Mouse (Mus musculus): ENCODE data around the gene Bpifa6. TPM values are rescaled to one million over a fixed set of nuclear protein-coding genes. Genes with fewer than 3 reads are reported as not detected.

The Bpifa6 gene
- not detected in 2 replicates for polyA plus RNA-seq (2012; rRNA removed)

DNA sequence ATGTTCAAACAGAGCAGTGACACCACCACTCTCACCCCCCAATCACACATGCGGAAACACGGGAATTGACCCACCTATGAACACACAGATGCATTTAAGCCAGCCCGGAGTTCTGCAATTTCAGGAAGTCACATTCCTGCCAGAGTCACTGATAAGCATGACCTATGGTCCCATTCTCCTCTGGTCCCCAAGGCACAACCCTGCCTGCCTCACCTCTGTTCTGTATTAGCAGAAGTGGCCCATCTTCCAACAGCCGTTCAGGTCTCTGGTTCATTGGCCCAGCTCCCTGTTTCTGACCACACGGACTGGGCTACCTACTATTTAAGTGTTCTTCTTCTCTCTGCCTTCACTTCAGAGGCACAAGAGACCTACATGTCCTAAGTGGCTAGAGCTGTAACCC lies at the start of gene Bpifa6:
Gene Bpifa6 (plus strand): TSS at position 364 of the 400 bp plus-strand sequence.

DNA sequence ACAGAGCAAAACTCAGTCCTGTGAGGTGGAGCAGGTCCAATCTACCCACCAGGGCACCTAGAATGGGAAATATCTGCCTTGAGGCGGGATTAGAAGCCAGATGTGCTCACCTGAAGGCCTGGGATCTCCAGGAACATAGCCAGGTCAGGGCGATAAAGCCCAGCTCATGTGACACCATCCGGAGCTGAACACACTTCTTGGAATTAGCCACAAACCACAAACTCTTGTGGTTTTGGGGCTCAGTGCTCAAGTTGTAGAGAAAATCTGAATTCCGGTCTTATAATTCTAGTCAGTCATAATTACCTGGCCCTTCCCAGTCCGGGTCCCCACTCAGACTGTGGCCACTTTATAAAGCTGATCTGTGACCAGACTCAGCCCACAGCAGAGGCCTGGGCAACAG lies 36.9 kb upstream of the Bpifa6 start, which contains the start of gene Bpifb4:
Gene Bpifb4 (plus strand): TSS at position 370 of the 400 bp plus-strand sequence.

DNA sequence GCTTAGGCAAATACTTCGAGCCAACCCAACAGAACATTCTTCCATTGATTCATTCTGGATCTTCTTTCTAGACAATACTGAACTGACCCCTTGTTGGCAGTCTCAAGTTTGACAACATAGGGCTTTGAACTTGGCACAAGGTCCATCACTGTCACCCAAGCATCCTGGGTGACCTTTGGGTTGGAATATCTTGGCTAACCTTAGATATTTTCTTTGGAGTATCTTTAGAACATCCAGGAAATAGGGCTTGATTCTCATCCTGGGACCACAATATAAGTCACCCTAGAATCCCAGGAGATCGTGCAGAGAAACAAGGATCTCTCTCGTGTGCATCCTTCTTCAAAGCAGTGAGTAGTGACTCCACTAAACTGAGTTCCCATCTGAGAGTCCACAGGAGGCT lies 33.2 kb downstream of the Bpifa6 start, which contains the start of gene Bpifa2:
Gene Bpifa2 (plus strand): TSS at position 301 of the 400 bp plus-strand sequence.

Other genes with a start within 250 kb of the Bpifa6 start
- gene Mapre1, start 233.7 kb upstream of the Bpifa6 start, polyA plus RNA-seq (2012; rRNA removed), result 15.1 and 18.3 TPM in 2 replicates
- 0.05 and 0.08 TPM in 2 replicates for gene Efcab8, start 195.0 kb upstream of the Bpifa6 start, polyA plus RNA-seq (2012; rRNA removed)
- gene Sun5, start 103.9 kb upstream of the Bpifa6 start, polyA plus RNA-seq (2012; rRNA removed), result not detected in 2 replicates
- gene Bpifb2, start 99.9 kb upstream of the Bpifa6 start, polyA plus RNA-seq (2012; rRNA removed), result not detected in 2 replicates
- not detected in 2 replicates for gene Bpifb6, start 74.6 kb upstream of the Bpifa6 start, polyA plus RNA-seq (2012; rRNA removed)
- not detected in 2 replicates for gene Bpifb3, start 56.7 kb upstream of the Bpifa6 start, polyA plus RNA-seq (2012; rRNA removed)
- gene Bpifb4, start 36.7 kb upstream of the Bpifa6 start, polyA plus RNA-seq (2012; rRNA removed), result 0.05 and 0.13 TPM in 2 replicates
- not detected in 2 replicates for gene Bpifa2, start 33.3 kb downstream of the Bpifa6 start, polyA plus RNA-seq (2012; rRNA removed)
- not detected in 2 replicates for gene Bpifa3, start 155.4 kb downstream of the Bpifa6 start, polyA plus RNA-seq (2012; rRNA removed)
- 0.05 TPM in 1 of 2 replicates, not detected in the other for gene Bpifa1, start 167.9 kb downstream of the Bpifa6 start, polyA plus RNA-seq (2012; rRNA removed)
- not detected in 2 replicates for gene Bpifa5, start 187.7 kb downstream of the Bpifa6 start, polyA plus RNA-seq (2012; rRNA removed)
- 0.22 and 0.23 TPM in 2 replicates for gene Bpifb1, start 215.9 kb downstream of the Bpifa6 start, polyA plus RNA-seq (2012; rRNA removed)
- not detected in 2 replicates for gene Bpifb5, start 248.8 kb downstream of the Bpifa6 start, polyA plus RNA-seq (2012; rRNA removed)

Data from liver, embryonic 14 days (tissue).